Mouse (Mus musculus): ENCODE results near the gene Hpca. TPM values are rescaled to one million over a fixed set of nuclear protein-coding genes. Genes with fewer than 3 reads are reported as not detected.

Gene Hpca
- polyA plus RNA-seq, 1 experiment = not detected

- H3K36me3 ChIP-seq (replicated peaks; ENCODE audit: low read length) = no peaks in the 10 kb centered on the region
- H3K4me1 ChIP-seq = no peaks in the 10 kb centered on the region
- H3K4me3 ChIP-seq (replicated peaks) = no peak overlapping the region
- TF ChIP-seq GATA1 (IDR thresholded peaks at IDR 0.05; ENCODE audit: borderline replicate concordance, low read length) = no peak
- TF ChIP-seq FLI1 (IDR thresholded peaks at IDR 0.05; ENCODE audit: low read length) = no peak
- peaks cover 8% of the 10 kb centered on the region for H3K9me3 ChIP-seq
- H3K27me3 ChIP-seq (replicated peaks) = peaks cover 54% of the 10 kb centered on the region
These were observed 24.8 kb downstream of the Hpca start for GRCm38 (mm10) chr4:129097006-129097405.

- H3K9me3 ChIP-seq = peaks cover 8% of the 10 kb centered on the region
- H3K27me3 ChIP-seq (replicated peaks) = peaks cover 50% of the 10 kb centered on the region
- no peaks in the 10 kb centered on the region for H3K36me3 ChIP-seq (replicated peaks; ENCODE audit: low read length)
- H3K4me1 ChIP-seq = no peaks in the 10 kb centered on the region
- TF ChIP-seq FLI1 (IDR thresholded peaks at IDR 0.05; ENCODE audit: low read length) = no peak
- TF ChIP-seq GATA1 (IDR thresholded peaks at IDR 0.05; ENCODE audit: borderline replicate concordance, low read length) = no peak
- no peak overlapping the region for H3K4me3 ChIP-seq (replicated peaks)
These were observed 26.6 kb downstream of the Hpca start for GRCm38 (mm10) chr4:129095276-129095675.

GRCm38 (mm10) chr4:129087850-129088249 lies 34.0 kb downstream of the Hpca start:
- peaks cover 43% of the 10 kb centered on the region for H3K36me3 ChIP-seq (replicated peaks; ENCODE audit: low read length)
- H3K4me1 ChIP-seq = peaks cover 8% of the 10 kb centered on the region; the same call in 1 of the 2 replicates
- H3K9me3 ChIP-seq = no peaks in the 10 kb centered on the region
- H3K4me3 ChIP-seq (replicated peaks) = no peak overlapping the region
- H3K27me3 ChIP-seq (replicated peaks) = peaks cover 14% of the 10 kb centered on the region
- TF ChIP-seq GATA1 (IDR thresholded peaks at IDR 0.05; ENCODE audit: borderline replicate concordance, low read length) (no peak), FLI1 (IDR thresholded peaks at IDR 0.05; ENCODE audit: low read length) (no peak)

GRCm38 (mm10) chr4:129086078-129086477 lies 35.8 kb downstream of the Hpca start:
- no peak overlapping the region for H3K4me3 ChIP-seq (replicated peaks)
- peaks cover 61% of the 10 kb centered on the region for H3K36me3 ChIP-seq (replicated peaks; ENCODE audit: low read length)
- no peaks in the 10 kb centered on the region for H3K9me3 ChIP-seq
- peaks cover 7% of the 10 kb centered on the region for H3K27me3 ChIP-seq (replicated peaks)
- peaks cover 18% of the 10 kb centered on the region; the same call in 1 of the 2 replicates for H3K4me1 ChIP-seq
- no peak for TF ChIP-seq FLI1 (IDR thresholded peaks at IDR 0.05; ENCODE audit: low read length)
- no peak for TF ChIP-seq GATA1 (IDR thresholded peaks at IDR 0.05; ENCODE audit: borderline replicate concordance, low read length)

GRCm38 (mm10) chr4:129084896-129085295 lies 36.9 kb downstream of the Hpca start:
- Histone ChIP-seq H3K4me3 (replicated peaks) (no peak overlapping the region), H3K27me3 (replicated peaks) (peaks cover 6% of the 10 kb centered on the region), H3K4me1 (peaks cover 21% of the 10 kb centered on the region; the same call in 1 of the 2 replicates), H3K9me3 (no peaks in the 10 kb centered on the region), H3K36me3 (replicated peaks; ENCODE audit: low read length) (peaks cover 73% of the 10 kb centered on the region)
- TF ChIP-seq FLI1 (IDR thresholded peaks at IDR 0.05; ENCODE audit: low read length) (no peak), GATA1 (IDR thresholded peaks at IDR 0.05; ENCODE audit: borderline replicate concordance, low read length) (no peak)

- TF ChIP-seq FLI1 (IDR thresholded peaks at IDR 0.05; ENCODE audit: low read length) (no peak), GATA1 (IDR thresholded peaks at IDR 0.05; ENCODE audit: borderline replicate concordance, low read length) (no peak)
- Histone ChIP-seq H3K4me1 (peaks cover 21% of the 10 kb centered on the region; the same call in 1 of the 2 replicates), H3K36me3 (replicated peaks; ENCODE audit: low read length) (peaks cover 96% of the 10 kb centered on the region), H3K4me3 (replicated peaks) (no peak overlapping the region), H3K9me3 (no peaks in the 10 kb centered on the region), H3K27me3 (replicated peaks) (peaks cover 1% of the 10 kb centered on the region)
These were observed 39.3 kb downstream of the Hpca start for GRCm38 (mm10) chr4:129082379-129083115.

- Histone ChIP-seq H3K9me3 (no peaks in the 10 kb centered on the region), H3K27me3 (replicated peaks) (peaks cover 1% of the 10 kb centered on the region), H3K4me1 (peaks cover 21% of the 10 kb centered on the region; the same call in 1 of the 2 replicates), H3K4me3 (replicated peaks) (no peak overlapping the region), H3K36me3 (replicated peaks; ENCODE audit: low read length) (peaks cover 98% of the 10 kb centered on the region)
- no peak for TF ChIP-seq FLI1 (IDR thresholded peaks at IDR 0.05; ENCODE audit: low read length)
- no peak for TF ChIP-seq GATA1 (IDR thresholded peaks at IDR 0.05; ENCODE audit: borderline replicate concordance, low read length)
These were observed 39.9 kb downstream of the Hpca start for GRCm38 (mm10) chr4:129081939-129082338.

GRCm38 (mm10) chr4:129081512-129081911 lies 40.3 kb downstream of the Hpca start:
- peaks cover 17% of the 10 kb centered on the region; the same call in 1 of the 2 replicates for H3K4me1 ChIP-seq
- H3K36me3 ChIP-seq (replicated peaks; ENCODE audit: low read length) = peaks cover 98% of the 10 kb centered on the region
- no peaks in the 10 kb centered on the region for H3K9me3 ChIP-seq
- H3K27me3 ChIP-seq (replicated peaks) = no peaks in the 10 kb centered on the region
- peak overlapping the region; percentile 46 for H3K4me3 ChIP-seq (replicated peaks)
- TF ChIP-seq FLI1 (IDR thresholded peaks at IDR 0.05; ENCODE audit: low read length) (no peak), GATA1 (IDR thresholded peaks at IDR 0.05; ENCODE audit: borderline replicate concordance, low read length) (no peak)

- no peaks in the 10 kb centered on the region for H3K9me3 ChIP-seq
- H3K36me3 ChIP-seq (replicated peaks; ENCODE audit: low read length) = peaks cover 96% of the 10 kb centered on the region
- H3K27me3 ChIP-seq (replicated peaks) = no peaks in the 10 kb centered on the region
- peaks cover 17% of the 10 kb centered on the region; the same call in 1 of the 2 replicates for H3K4me1 ChIP-seq
- no peak overlapping the region for H3K4me3 ChIP-seq (replicated peaks)
- TF ChIP-seq GATA1 (IDR thresholded peaks at IDR 0.05; ENCODE audit: borderline replicate concordance, low read length) = no peak
These were observed 40.8 kb downstream of the Hpca start for GRCm38 (mm10) chr4:129081041-129081440.

GRCm38 (mm10) chr4:129079126-129079525 lies 42.7 kb downstream of the Hpca start:
- H3K9me3 ChIP-seq = no peaks in the 10 kb centered on the region
- H3K27me3 ChIP-seq (replicated peaks) = no peaks in the 10 kb centered on the region
- H3K4me1 ChIP-seq = peaks cover 17% of the 10 kb centered on the region; the same call in 1 of the 2 replicates
- no peak overlapping the region for H3K4me3 ChIP-seq (replicated peaks)
- no peak for TF ChIP-seq FLI1 (IDR thresholded peaks at IDR 0.05; ENCODE audit: low read length)
- no peak for TF ChIP-seq GATA1 (IDR thresholded peaks at IDR 0.05; ENCODE audit: borderline replicate concordance, low read length)
- peaks cover 96% of the 10 kb centered on the region for H3K36me3 ChIP-seq (replicated peaks; ENCODE audit: low read length)

Measured in megakaryocyte, embryonic 14.5 days (primary cell).